Mouse (Mus musculus) heart, embryonic 10.5 days (tissue): ENCODE data around the gene Kif21b. TPM values are rescaled to one million over a fixed set of nuclear protein-coding genes. Genes with fewer than 3 reads are reported as not detected.

ENCODE experiments used
- DNase-seq: peaks from one replicate; pipeline ENCODE4 v3.0.0-alpha.2; 2017; ENCODE audit warnings: low spot score
- H3K27ac ChIP-seq: fragments of 300-500 bp; sonication (generic); 2 replicates; pipeline ENCODE4 v1.5.1; 2016; ENCODE audit warnings: mild to moderate bottlenecking
- H3K27me3 ChIP-seq: fragments of 300-500 bp; sonication (generic); 2 replicates; pipeline ENCODE4 v1.6.1; 2016; ENCODE audit warnings: mild to moderate bottlenecking; ENCODE audit not compliant: poor library complexity, insufficient read depth, severe bottlenecking
- H3K36me3 ChIP-seq: fragments of 300-500 bp; sonication (generic); 2 replicates; pipeline ENCODE4 v1.6.1; 2016; ENCODE audit warnings: mild to moderate bottlenecking, moderate library complexity
- H3K4me1 ChIP-seq: fragments of 300-500 bp; sonication (generic); 2 replicates; pipeline ENCODE4 v1.6.1; 2016; ENCODE audit warnings: mild to moderate bottlenecking
- H3K4me3 ChIP-seq: fragments of 300-500 bp; sonication (generic); 2 replicates; pipeline ENCODE4 v1.5.1; 2016; ENCODE audit warnings: mild to moderate bottlenecking, moderate library complexity
- H3K9me3 ChIP-seq: fragments of 300-500 bp; sonication (generic); 2 replicates; pipeline ENCODE4 v1.6.1; 2016; ENCODE audit warnings: mild to moderate bottlenecking, moderate library complexity
- WGBS: fragments of 180-500 bp; shearing (Covaris S2); methylation state at CpG from one replicate; pipeline ENCODE4 v1.1.7; 2016; 5-methylcytosine and 5-hydroxymethylcytosine counted together
- polyA plus RNA-seq: library from polyadenylated mRNA; unstranded; fragments of >200 nt; fragmentation: Nextera tagmentation; extraction: Ambion mirVana; gene quantifications from 2 replicates; pipeline ENCODE4 v1.2.1, GENCODE M21; 2016

The Kif21b gene
- polyA plus RNA-seq, 1 experiment from 2014 or later = 5.4 TPM

- WGBS = 36% methylated on average over 6 of the region's 6 CpGs
- no peaks in the 10 kb centered on the region for H3K27me3 ChIP-seq
- DNase-seq = no peak
- H3K4me3 ChIP-seq = no peak overlapping the region
- peaks cover 64% of the 10 kb centered on the region for H3K4me1 ChIP-seq
- no peaks in the 10 kb centered on the region for H3K9me3 ChIP-seq
- peaks cover 8% of the 10 kb centered on the region for H3K36me3 ChIP-seq
- H3K27ac ChIP-seq = peak overlapping the region; percentile 65; the same call in 1 of the 2 replicates
Observed at GRCm38 (mm10) chr1:136142336-136142735, 11.1 kb downstream of the Kif21b start.

- no peaks in the 10 kb centered on the region for H3K9me3 ChIP-seq
- H3K27me3 ChIP-seq = no peaks in the 10 kb centered on the region
- peaks cover 52% of the 10 kb centered on the region for H3K4me1 ChIP-seq
- DNase-seq = no peak
- no peak overlapping the region for H3K4me3 ChIP-seq
- 0 out of 2 replicates have a peak overlapping the region, but pooled peaks have one; percentile 44 for H3K27ac ChIP-seq
- 86% methylated on average over 10 of the region's 10 CpGs for WGBS
- peaks cover 20% of the 10 kb centered on the region for H3K36me3 ChIP-seq
Observed at GRCm38 (mm10) chr1:136143514-136143913, 12.3 kb downstream of the Kif21b start.

- no peak for DNase-seq
- H3K4me1 ChIP-seq = 0 out of 2 replicates have a peak, but pooled peaks cover 8% of the 10 kb centered on the region
- no peak overlapping the region for H3K4me3 ChIP-seq
- 91% methylated on average over 9 of the region's 9 CpGs for WGBS
- no peaks in the 10 kb centered on the region for H3K9me3 ChIP-seq
- no peak overlapping the region for H3K27ac ChIP-seq
- H3K27me3 ChIP-seq = no peaks in the 10 kb centered on the region
- H3K36me3 ChIP-seq = peaks cover 76% of the 10 kb centered on the region
Observed at GRCm38 (mm10) chr1:136149702-136150101, 18.5 kb downstream of the Kif21b start.

GRCm38 (mm10) chr1:136151371-136151770 lies 20.2 kb downstream of the Kif21b start:
- peaks cover 87% of the 10 kb centered on the region for H3K36me3 ChIP-seq
- no peak overlapping the region for H3K4me3 ChIP-seq
- 87% methylated on average over 8 of the region's 8 CpGs for WGBS
- H3K27ac ChIP-seq = no peak overlapping the region
- DNase-seq = no peak
- no peaks in the 10 kb centered on the region for H3K9me3 ChIP-seq
- H3K4me1 ChIP-seq = 0 out of 2 replicates have a peak, but pooled peaks cover 8% of the 10 kb centered on the region
- H3K27me3 ChIP-seq = no peaks in the 10 kb centered on the region

GRCm38 (mm10) chr1:136156304-136156703 lies 25.1 kb downstream of the Kif21b start:
- Histone ChIP-seq H3K9me3 (no peaks in the 10 kb centered on the region), H3K4me3 (no peak overlapping the region), H3K27ac (no peak overlapping the region), H3K27me3 (no peaks in the 10 kb centered on the region; the same call in 1 of the 2 replicates), H3K4me1 (peaks cover 16% of the 10 kb centered on the region), H3K36me3 (peaks cover 91% of the 10 kb centered on the region)
- 92% methylated on average over 4 of the region's 4 CpGs for WGBS
- no peak for DNase-seq

GRCm38 (mm10) chr1:136156951-136157350 lies 25.8 kb downstream of the Kif21b start:
- H3K36me3 ChIP-seq = peaks cover 90% of the 10 kb centered on the region
- 87% methylated on average over 4 of the region's 4 CpGs for WGBS

GRCm38 (mm10) chr1:136159830-136160229 lies 28.6 kb downstream of the Kif21b start:
- Histone ChIP-seq H3K27ac (no peak overlapping the region), H3K4me1 (peaks cover 8% of the 10 kb centered on the region), H3K9me3 (no peaks in the 10 kb centered on the region), H3K36me3 (peaks cover 86% of the 10 kb centered on the region), H3K27me3 (no peaks in the 10 kb centered on the region; the same call in 1 of the 2 replicates), H3K4me3 (peak overlapping the region; percentile 40)
- WGBS = 45% methylated on average over 12 of the region's 12 CpGs
- no peak for DNase-seq

More at GRCm38 (mm10) chr1:136156951-136157350, 25.8 kb downstream of the Kif21b start:
- H3K27ac ChIP-seq = no peak overlapping the region
- no peaks in the 10 kb centered on the region for H3K9me3 ChIP-seq
- H3K27me3 ChIP-seq = no peaks in the 10 kb centered on the region; the same call in 1 of the 2 replicates
- H3K4me1 ChIP-seq = peaks cover 16% of the 10 kb centered on the region
- no peak for DNase-seq
- H3K4me3 ChIP-seq = no peak overlapping the region

- Histone ChIP-seq H3K36me3 (peaks cover 86% of the 10 kb centered on the region), H3K27ac (no peak overlapping the region)
- 93% methylated on average over 12 of the region's 12 CpGs for WGBS
Observed at GRCm38 (mm10) chr1:136160297-136160696, 29.1 kb downstream of the Kif21b start.

GRCm38 (mm10) chr1:136160930-136161329 lies 29.7 kb downstream of the Kif21b start:
- peaks cover 8% of the 10 kb centered on the region for H3K4me1 ChIP-seq
- peaks cover 82% of the 10 kb centered on the region for H3K36me3 ChIP-seq
- H3K4me3 ChIP-seq = no peak overlapping the region
- no peaks in the 10 kb centered on the region; the same call in 1 of the 2 replicates for H3K27me3 ChIP-seq
- WGBS = 88% methylated on average over 6 of the region's 6 CpGs
- H3K27ac ChIP-seq = no peak overlapping the region
- DNase-seq = no peak
- no peaks in the 10 kb centered on the region for H3K9me3 ChIP-seq

More at GRCm38 (mm10) chr1:136160297-136160696, 29.1 kb downstream of the Kif21b start:
- no peak for DNase-seq
- Histone ChIP-seq H3K27me3 (no peaks in the 10 kb centered on the region; the same call in 1 of the 2 replicates), H3K4me3 (no peak overlapping the region), H3K9me3 (no peaks in the 10 kb centered on the region), H3K4me1 (peaks cover 8% of the 10 kb centered on the region)

GRCm38 (mm10) chr1:136161333-136161921 lies 30.2 kb downstream of the Kif21b start:
- no peak overlapping the region for H3K4me3 ChIP-seq

GRCm38 (mm10) chr1:136165436-136165835 lies 34.2 kb downstream of the Kif21b start:
- Histone ChIP-seq H3K27me3 (no peaks in the 10 kb centered on the region), H3K4me3 (no peak overlapping the region), H3K9me3 (no peaks in the 10 kb centered on the region), H3K36me3 (peaks cover 48% of the 10 kb centered on the region), H3K27ac (no peak overlapping the region), H3K4me1 (peaks cover 12% of the 10 kb centered on the region)
- no peak for DNase-seq
- WGBS = 68% methylated on average over 2 of the region's 2 CpGs

More at GRCm38 (mm10) chr1:136161333-136161921, 30.2 kb downstream of the Kif21b start:
- H3K27me3 ChIP-seq = no peaks in the 10 kb centered on the region; the same call in 1 of the 2 replicates
- no peaks in the 10 kb centered on the region for H3K9me3 ChIP-seq
- DNase-seq = no peak
- peaks cover 78% of the 10 kb centered on the region for H3K36me3 ChIP-seq
- WGBS = 87% methylated on average over 7 of the region's 7 CpGs
- H3K27ac ChIP-seq = no peak overlapping the region
- peaks cover 8% of the 10 kb centered on the region for H3K4me1 ChIP-seq

- DNase-seq = no peak
- Histone ChIP-seq H3K36me3 (peaks cover 39% of the 10 kb centered on the region), H3K4me3 (no peak overlapping the region), H3K9me3 (no peaks in the 10 kb centered on the region), H3K4me1 (peaks cover 20% of the 10 kb centered on the region), H3K27me3 (peaks cover 14% of the 10 kb centered on the region; the same call in 1 of the 2 replicates), H3K27ac (no peak overlapping the region)
- 66% methylated on average over 8 of the region's 8 CpGs for WGBS
Observed at GRCm38 (mm10) chr1:136167657-136168056, 36.5 kb downstream of the Kif21b start.

GRCm38 (mm10) chr1:136170109-136170508 lies 38.9 kb downstream of the Kif21b start:
- H3K27ac ChIP-seq = no peak overlapping the region
- WGBS = 7% methylated on average over 5 of the region's 5 CpGs
- peak; percentile 93 for DNase-seq
- H3K27me3 ChIP-seq = peaks cover 25% of the 10 kb centered on the region; the same call in 1 of the 2 replicates
- no peaks in the 10 kb centered on the region for H3K9me3 ChIP-seq
- H3K4me1 ChIP-seq = peaks cover 45% of the 10 kb centered on the region
- peaks cover 25% of the 10 kb centered on the region for H3K36me3 ChIP-seq
- H3K4me3 ChIP-seq = no peak overlapping the region; the same call in 1 of the 2 replicates
